In the genomic region with DNA sequence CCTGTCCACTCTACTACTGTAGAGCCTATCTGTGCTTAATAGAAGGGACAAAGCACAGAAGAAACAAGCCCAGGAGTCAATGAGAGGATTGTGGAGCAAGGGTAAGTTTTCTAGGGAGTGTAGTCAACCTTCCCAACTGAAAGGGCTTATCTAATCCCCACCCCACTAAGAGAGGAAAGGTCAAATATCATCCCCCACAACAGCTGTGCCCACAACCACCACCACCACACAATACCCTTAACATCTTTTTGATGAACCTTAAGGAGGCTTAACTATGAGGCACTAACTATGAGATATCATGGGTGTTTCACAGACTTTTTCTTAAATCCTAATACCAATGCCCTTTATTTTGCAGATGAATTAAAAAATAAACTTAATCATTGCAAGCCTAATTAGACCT, we compare ENCODE assay signal across 23 mouse cellular contexts. TPM values are rescaled to one million over a fixed set of nuclear protein-coding genes. Genes with fewer than 3 reads are reported as not detected.
A peak's percentile ranks its signal among the peaks of the same experiment; 100 is the strongest.
DNase-seq lines count a peak whose midpoint lies in the region; ATAC-seq and TF ChIP-seq lines count a peak whose summit lies in the region.
"Had no signal": no experiment of that assay in that cellular context is flagged by ENCODE, and none has a peak within 500 bp of the region (broad histone marks: within the 10 kb centered on the region; RNA-seq: fewer than 3 reads in every experiment).

No protein-coding gene starts in this region.

- no peaks in the 10 kb centered on the region for H3K27me3 ChIP-seq in midbrain, embryonic 11.5 days (ENCODE audit: control insufficient read depth, insufficient read depth, low read length)
- no peaks in the 10 kb centered on the region for H3K27me3 ChIP-seq in midbrain, embryonic 14.5 days (ENCODE audit: control insufficient read depth, insufficient read depth, low read length)
- H3K27me3 ChIP-seq: embryonic facial prominence, embryonic 13.5 days; embryonic facial prominence, embryonic 15.5 days; forebrain, embryonic 12.5 days had no signal

- H3K9me3 ChIP-seq in midbrain, embryonic 11.5 days (ENCODE audit: control insufficient read depth, low read length) = no peaks in the 10 kb centered on the region
- no peaks in the 10 kb centered on the region for H3K9me3 ChIP-seq in midbrain, embryonic 14.5 days (ENCODE audit: control insufficient read depth, low read length)
- H3K9me3 ChIP-seq: embryonic facial prominence, embryonic 13.5 days; embryonic facial prominence, embryonic 15.5 days; forebrain, embryonic 10.5 days; forebrain, embryonic 12.5 days had no signal

- no peak overlapping the region for H3K4me2 ChIP-seq in midbrain, embryonic 11.5 days
- no peak overlapping the region for H3K4me2 ChIP-seq in midbrain, embryonic 14.5 days (ENCODE audit: low read length)
- H3K4me2 ChIP-seq: embryonic facial prominence, embryonic 13.5 days; embryonic facial prominence, embryonic 15.5 days; forebrain, embryonic 12.5 days had no signal

- H3K4me3 ChIP-seq in gastrocnemius, adult 2 months = no peak overlapping the region
- no peak overlapping the region for H3K4me3 ChIP-seq in midbrain, embryonic 11.5 days (ENCODE audit: low read depth, low read length)
- no peak overlapping the region for H3K4me3 ChIP-seq in midbrain, embryonic 14.5 days (replicated peaks; ENCODE audit: low read depth, low read length)
- H3K4me3 ChIP-seq: embryonic facial prominence, embryonic 13.5 days; embryonic facial prominence, embryonic 15.5 days; erythroblast, embryonic 14.5 days; forebrain, embryonic 10.5 days; forebrain, embryonic 12.5 days had no signal

- no peak for DNase-seq in gastrocnemius, adult 2 months
- DNase-seq in gastrocnemius, postnatal 14 days = no peak
- DNase-seq in midbrain, embryonic 11.5 days (ENCODE audit: low spot score, missing footprints) = peak; percentile 74
- DNase-seq in midbrain, embryonic 14.5 days = no peak
- DNase-seq in frontal cortex, postnatal 14 days (ENCODE audit: low spot score in 2 of 2) = no peak
- DNase-seq: adrenal gland, adult 2 months; adrenal gland, postnatal 10 days; adrenal gland, postnatal 25 days; B cell, adult 2 months; cerebellum, adult 11 months; cerebellum, adult 18-20 months; cerebellum, adult 8-10 months; cerebellum, adult 9-11 months; cerebellum, postnatal 14 days; cerebellum, postnatal 36 days; embryo, embryonic 11 days had no signal

- ATAC-seq in midbrain, embryonic 11.5 days (ENCODE audit: low FRiP score) = no peak
- no peak for ATAC-seq in midbrain, embryonic 14.5 days (ENCODE audit: low FRiP score, low TSS enrichment)
- ATAC-seq: forebrain, embryonic 14.5 days; forebrain, embryonic 16.5 days had no signal

- intact Hi-C loops in gastrocnemius, adult 2 months (cut with DNase I) = loop anchor here (10.0 kb wide), 1 partner anchor 472 kb away; a partner anchor contains a TSS
- intact Hi-C loops in gastrocnemius, postnatal 14 days (cut with DNase I; ENCODE audit: low total_unique reads) = loop anchor here (10.0 kb wide), 1 partner anchor 242 kb away; a partner anchor contains a TSS

- no peak for TF ChIP-seq CTCF in gastrocnemius, adult 2 months (IDR thresholded peaks at IDR 0.05)

- 0 out of 2 replicates have a peak overlapping the region, but pooled peaks have one; percentile 70 for H3K27ac ChIP-seq in gastrocnemius, adult 2 months
- H3K27ac ChIP-seq in midbrain, embryonic 11.5 days (ENCODE audit: low read depth, low read length) = no peak overlapping the region
- H3K27ac ChIP-seq in midbrain, embryonic 14.5 days (replicated peaks; ENCODE audit: low read depth, low read length) = no peak overlapping the region
- H3K27ac ChIP-seq: embryonic facial prominence, embryonic 13.5 days; embryonic facial prominence, embryonic 15.5 days; forebrain, embryonic 10.5 days; forebrain, embryonic 12.5 days had no signal

- no peaks in the 10 kb centered on the region for H3K4me1 ChIP-seq in midbrain, embryonic 11.5 days (ENCODE audit: control insufficient read depth, insufficient read depth, low read length)
- no peaks in the 10 kb centered on the region for H3K4me1 ChIP-seq in midbrain, embryonic 14.5 days (ENCODE audit: control insufficient read depth, insufficient read depth, low read length)
- H3K4me1 ChIP-seq: embryonic facial prominence, embryonic 13.5 days; embryonic facial prominence, embryonic 15.5 days; forebrain, embryonic 10.5 days; forebrain, embryonic 12.5 days had no signal

- H3K9ac ChIP-seq in midbrain, embryonic 11.5 days (ENCODE audit: low read length) = no peak overlapping the region
- H3K9ac ChIP-seq in midbrain, embryonic 14.5 days (replicated peaks; ENCODE audit: low read length) = no peak overlapping the region
- H3K9ac ChIP-seq: embryonic facial prominence, embryonic 13.5 days; embryonic facial prominence, embryonic 15.5 days; forebrain, embryonic 12.5 days had no signal

- H3K36me3 ChIP-seq in midbrain, embryonic 11.5 days (ENCODE audit: control insufficient read depth, insufficient read depth, low read length) = no peaks in the 10 kb centered on the region
- H3K36me3 ChIP-seq in midbrain, embryonic 14.5 days (ENCODE audit: control insufficient read depth, insufficient read depth, low read length) = peaks cover 22% of the 10 kb centered on the region

RNA-seq across cellular contexts. Expression of a gene that starts 43.2 kb away (rescaled TPM):
- total RNA-seq in gastrocnemius, adult 2 months (2021) = 10 to 100 TPM; 11.8 to 12.8 TPM
- 10 to 100 TPM; 10.4 to 11.1 TPM for total RNA-seq in gastrocnemius, postnatal 14 days (2021)
- 13.1 and 14.4 TPM in 2 replicates for polyA plus RNA-seq in midbrain, embryonic 11.5 days (2014; fragmentation: Nextera tagmentation; extraction: Ambion mirVana)
- polyA plus RNA-seq in midbrain, embryonic 14.5 days (2014; fragmentation: Nextera tagmentation; extraction: Ambion mirVana) = 22.8 and 23.7 TPM in 2 replicates

RNA-seq across cellular contexts. Expression of a gene that starts 43.6 kb away (rescaled TPM):
- total RNA-seq in gastrocnemius, adult 2 months (2021) = 10 to 100 TPM; 16.8 to 25.3 TPM
- total RNA-seq in gastrocnemius, postnatal 14 days (2021) = 10 to 100 TPM; 13.9 to 14.1 TPM
- 10.5 and 11.1 TPM in 2 replicates for polyA plus RNA-seq in midbrain, embryonic 11.5 days (2014; fragmentation: Nextera tagmentation; extraction: Ambion mirVana)
- polyA plus RNA-seq in midbrain, embryonic 14.5 days (2014; fragmentation: Nextera tagmentation; extraction: Ambion mirVana) = 12.2 and 15.1 TPM in 2 replicates

RNA-seq across cellular contexts. Expression of a gene that starts 58.6 kb away (rescaled TPM):
- 1 to 10 TPM; 1.0 to 1.2 TPM for total RNA-seq in gastrocnemius, adult 2 months (2021)
- total RNA-seq in gastrocnemius, postnatal 14 days (2021) = 1 to 10 TPM; 2.0 to 2.1 TPM
- polyA plus RNA-seq in midbrain, embryonic 11.5 days (2014; fragmentation: Nextera tagmentation; extraction: Ambion mirVana) = 42.6 and 45.9 TPM in 2 replicates
- 19.2 and 25.5 TPM in 2 replicates for polyA plus RNA-seq in midbrain, embryonic 14.5 days (2014; fragmentation: Nextera tagmentation; extraction: Ambion mirVana)

RNA-seq across cellular contexts. Expression of a gene that starts 58.7 kb away (rescaled TPM):
- total RNA-seq in gastrocnemius, adult 2 months (2021) = under 1 TPM; 0.64 to 0.71 TPM
- total RNA-seq in gastrocnemius, postnatal 14 days (2021) = under 1 TPM; 0.49 to 0.62 TPM
- 21.0 and 25.2 TPM in 2 replicates for polyA plus RNA-seq in midbrain, embryonic 11.5 days (2014; fragmentation: Nextera tagmentation; extraction: Ambion mirVana)
- 9.4 and 11.6 TPM in 2 replicates for polyA plus RNA-seq in midbrain, embryonic 14.5 days (2014; fragmentation: Nextera tagmentation; extraction: Ambion mirVana)
